Mouse (Mus musculus) intestine, embryonic 16.5 days (tissue): ENCODE data around the gene Lrrc7. TPM values are rescaled to one million over a fixed set of nuclear protein-coding genes. Genes with fewer than 3 reads are reported as not detected.

ENCODE experiments used
- ATAC-seq: fragments of 200-750 bp; cut with Nextera tagmentation; 2 replicates; pipeline ENCODE4 v1.8.0; 2017; ENCODE audit warnings: moderate TSS enrichment, moderate library complexity
- H3K27ac ChIP-seq: fragments of 300-500 bp; sonication (generic); 2 replicates; pipeline ENCODE4 v1.5.1; 2014; ENCODE audit warnings: mild to moderate bottlenecking, low read length
- H3K27me3 ChIP-seq: fragments of 300-500 bp; sonication (generic); replicated peaks from 2 replicates; pipeline ENCODE4 v1.6.1; 2014; ENCODE audit warnings: low read length, control low read depth, mixed read lengths; ENCODE audit not compliant: control insufficient read depth, insufficient read depth
- H3K36me3 ChIP-seq: fragments of 300-500 bp; sonication (generic); 2 replicates; pipeline ENCODE4 v1.6.1; 2014; ENCODE audit warnings: low read length, control low read depth; ENCODE audit not compliant: control insufficient read depth, insufficient read depth
- H3K4me1 ChIP-seq: fragments of 300-500 bp; sonication (generic); 2 replicates; pipeline ENCODE4 v1.6.1; 2014; ENCODE audit warnings: low read length, control low read depth, mixed read lengths; ENCODE audit not compliant: control insufficient read depth, insufficient read depth
- H3K4me2 ChIP-seq: fragments of 300-500 bp; sonication (generic); 2 replicates; pipeline ENCODE4 v1.6.1; 2014; ENCODE audit warnings: low read depth, low read length, control low read depth
- H3K4me3 ChIP-seq: fragments of 300-500 bp; sonication (generic); 2 replicates; pipeline ENCODE4 v1.5.1; 2014; ENCODE audit warnings: mild to moderate bottlenecking, low read length
- H3K9ac ChIP-seq: fragments of 300-500 bp; sonication (generic); 2 replicates; pipeline ENCODE4 v1.6.1; 2014; ENCODE audit warnings: low read depth, low read length
- H3K9me3 ChIP-seq: fragments of 300-500 bp; sonication (generic); 2 replicates; pipeline ENCODE4 v1.6.1; 2016; ENCODE audit warnings: low read length, control low read depth; ENCODE audit not compliant: control insufficient read depth
- WGBS: fragments of 180-500 bp; shearing (Covaris S2); extraction: QIAGEN DNeasy Blood & Tissue Kit; methylation state at CpG from one replicate; pipeline ENCODE4 v1.1.7; 2014; 5-methylcytosine and 5-hydroxymethylcytosine counted together
- polyA plus RNA-seq: library from polyadenylated mRNA; unstranded; fragments of >200 nt; fragmentation: Nextera tagmentation; extraction: Ambion mirVana; gene quantifications from 2 replicates; pipeline ENCODE4 v1.2.1, GENCODE M21; 2015

Gene Lrrc7
- polyA plus RNA-seq, 1 experiment from 2014 or later = 0.88 TPM

DNA sequence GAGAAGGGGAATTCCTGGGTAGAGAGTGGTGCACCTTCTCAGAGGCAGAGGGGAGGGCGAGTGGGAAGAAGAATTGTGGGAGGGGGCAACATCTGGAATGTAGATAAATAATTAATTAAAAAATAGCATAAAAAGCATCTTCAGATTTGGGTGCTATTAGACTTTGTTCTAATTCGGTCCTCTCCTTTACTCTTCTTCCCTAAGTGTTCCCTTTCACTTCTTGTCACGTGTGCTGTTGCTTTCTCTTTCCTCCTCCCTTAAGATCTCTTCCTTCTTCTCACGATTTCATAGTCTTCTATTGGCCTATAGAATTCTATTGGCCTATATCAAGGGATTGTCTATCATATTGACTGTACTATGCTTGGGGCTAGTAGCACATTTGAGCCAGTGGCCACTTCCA is 398.9 kb downstream of the Lrrc7 start:
- Histone ChIP-seq H3K4me2 (no peak overlapping the region), H3K27me3 (no peaks in the 10 kb centered on the region), H3K4me1 (no peaks in the 10 kb centered on the region), H3K4me3 (no peak overlapping the region), H3K9me3 (no peaks in the 10 kb centered on the region), H3K9ac (no peak overlapping the region), H3K27ac (no peak overlapping the region), H3K36me3 (no peaks in the 10 kb centered on the region)
- ATAC-seq = no peak
- WGBS = 84% methylated on average over 4 of the region's 4 CpGs

DNA sequence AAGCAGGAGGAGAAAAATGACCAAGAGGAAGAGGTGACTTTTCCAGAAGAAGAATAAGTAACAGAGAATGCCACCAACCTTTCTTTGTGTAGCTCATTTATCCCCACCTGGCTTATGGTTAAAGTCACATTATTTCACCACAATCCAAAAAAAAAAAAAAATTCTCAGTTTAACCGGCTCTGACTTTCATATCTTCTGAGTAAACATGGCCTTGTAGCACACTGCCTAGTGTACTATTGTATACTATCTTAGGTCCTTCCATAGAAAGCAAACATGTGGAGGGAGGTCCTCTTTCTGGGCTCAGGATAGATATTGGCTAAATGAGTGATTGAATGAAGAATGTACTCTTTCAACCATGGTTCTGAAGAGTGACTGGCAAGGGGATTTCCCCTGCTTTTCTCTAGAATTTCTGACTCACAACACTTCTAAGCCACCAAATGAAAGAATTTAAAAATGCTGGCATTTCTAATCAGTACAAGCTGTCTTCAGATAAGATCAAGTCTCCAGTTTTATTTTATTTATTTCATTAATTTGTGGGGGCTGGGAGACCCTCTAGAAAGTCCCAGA is 400.0 kb downstream of the Lrrc7 start:
- Histone ChIP-seq H3K27ac (no peak overlapping the region), H3K4me3 (no peak overlapping the region), H3K4me1 (no peaks in the 10 kb centered on the region), H3K36me3 (no peaks in the 10 kb centered on the region), H3K27me3 (no peaks in the 10 kb centered on the region), H3K9ac (no peak overlapping the region), H3K9me3 (no peaks in the 10 kb centered on the region), H3K4me2 (no peak overlapping the region)
- WGBS = 63% methylated on average over 1 of the region's 1 CpGs
- ATAC-seq = no peak

DNA sequence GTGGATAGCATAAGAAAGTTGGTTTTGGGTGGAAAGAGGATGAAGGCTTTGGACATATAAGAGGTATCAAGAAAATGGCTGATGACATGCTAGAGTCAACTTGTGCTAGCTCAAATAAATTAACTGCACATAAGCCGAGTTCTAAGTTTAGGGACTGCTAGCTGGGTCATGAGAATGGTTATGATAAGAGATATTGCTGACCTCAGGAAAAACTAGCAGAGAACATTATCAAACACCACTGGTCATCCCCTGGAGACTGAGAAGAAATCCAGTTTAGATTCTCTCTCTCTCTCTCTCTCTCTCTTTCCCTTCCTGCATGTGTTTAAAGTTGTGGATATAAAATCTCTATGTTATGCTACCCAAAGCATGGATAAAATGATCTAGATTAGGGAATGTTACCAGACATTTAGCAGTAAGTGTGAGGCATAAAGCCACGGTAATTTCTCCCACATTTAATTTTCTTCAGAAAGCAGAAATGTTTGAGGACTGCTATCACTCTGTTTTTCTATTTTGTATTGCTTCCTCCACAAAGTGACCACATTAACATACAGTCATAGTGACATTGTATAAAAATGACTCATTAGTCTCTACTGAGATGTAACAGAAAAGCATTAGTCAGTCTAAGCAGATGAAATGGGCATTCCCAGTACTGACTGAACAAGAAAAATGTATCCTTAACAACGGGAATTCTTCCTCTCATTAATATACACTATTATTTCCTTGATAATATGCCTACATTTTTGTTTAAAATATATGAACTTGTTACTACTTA is 406.3 kb downstream of the Lrrc7 start:
- Histone ChIP-seq H3K27me3 (no peaks in the 10 kb centered on the region), H3K9me3 (no peaks in the 10 kb centered on the region), H3K9ac (no peak overlapping the region), H3K4me2 (no peak overlapping the region), H3K4me3 (no peak overlapping the region), H3K27ac (no peak overlapping the region), H3K4me1 (no peaks in the 10 kb centered on the region), H3K36me3 (no peaks in the 10 kb centered on the region)
- ATAC-seq = no peak
- 79% methylated on average over 3 of the region's 3 CpGs for WGBS

DNA sequence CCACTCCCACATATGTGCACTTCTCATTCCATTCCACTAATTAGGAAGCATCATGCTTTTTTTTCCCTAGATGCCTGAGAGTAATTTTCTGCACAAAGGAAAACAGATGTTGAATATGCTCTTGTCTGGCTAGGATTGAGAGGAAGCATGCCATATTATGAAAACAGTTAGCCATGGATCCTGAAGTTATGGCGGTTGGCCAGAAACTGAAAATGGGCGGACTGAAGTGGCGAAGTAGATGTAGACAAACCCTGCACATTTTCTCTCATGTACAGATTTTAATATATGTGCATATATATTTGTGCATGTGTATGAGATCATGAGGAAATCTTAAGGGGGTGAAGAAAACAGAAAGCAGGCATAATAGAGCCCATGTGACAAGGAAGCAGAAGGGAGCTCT is 407.9 kb downstream of the Lrrc7 start:
- Histone ChIP-seq H3K27ac (no peak overlapping the region), H3K9ac (no peak overlapping the region), H3K4me1 (no peaks in the 10 kb centered on the region), H3K27me3 (no peaks in the 10 kb centered on the region), H3K36me3 (no peaks in the 10 kb centered on the region), H3K9me3 (no peaks in the 10 kb centered on the region), H3K4me2 (no peak overlapping the region), H3K4me3 (no peak overlapping the region)
- 79% methylated on average over 3 of the region's 3 CpGs for WGBS
- no peak for ATAC-seq

DNA sequence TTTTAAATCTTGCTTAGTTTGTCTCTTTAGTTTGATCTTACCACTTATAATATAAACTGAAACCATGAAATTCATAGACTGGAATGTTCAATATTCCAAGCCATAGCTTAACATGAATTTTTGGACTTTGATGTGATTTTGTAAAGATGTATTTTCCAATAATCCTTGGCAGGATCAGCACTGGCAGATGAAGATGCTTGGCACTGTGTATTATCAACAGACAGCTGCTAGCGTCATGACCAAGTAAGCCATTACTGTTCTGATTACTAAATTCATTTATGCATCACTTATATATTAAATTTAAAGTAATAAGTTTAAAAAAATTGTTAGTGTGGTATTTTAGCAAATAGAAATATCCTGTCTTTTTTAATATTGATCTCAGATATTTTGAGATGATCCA is 413.0 kb downstream of the Lrrc7 start:
- Histone ChIP-seq H3K9me3 (no peaks in the 10 kb centered on the region), H3K27me3 (no peaks in the 10 kb centered on the region)
- WGBS = 91% methylated on average over 1 of the region's 1 CpGs

DNA sequence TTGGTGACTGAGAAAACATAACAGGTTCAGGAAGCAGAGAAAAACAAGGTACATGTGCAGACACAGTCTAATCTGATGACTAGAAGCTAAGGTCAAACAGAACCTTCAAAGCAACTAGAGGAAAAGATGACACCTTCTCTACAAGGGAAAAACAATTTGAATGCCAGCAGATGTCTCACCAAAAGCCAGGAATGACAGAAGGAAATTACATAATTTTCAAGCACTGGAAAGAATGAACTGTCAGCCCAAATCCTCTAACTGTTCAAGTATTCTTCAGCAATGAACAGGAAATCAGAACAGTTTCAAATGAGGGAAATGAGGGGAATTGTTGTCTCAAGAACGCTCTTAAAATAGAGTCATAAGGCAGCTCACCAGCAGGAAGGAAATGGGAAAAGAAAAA is 421.4 kb downstream of the Lrrc7 start:
- Histone ChIP-seq H3K27ac (no peak overlapping the region), H3K9ac (no peak overlapping the region), H3K36me3 (no peaks in the 10 kb centered on the region), H3K27me3 (no peaks in the 10 kb centered on the region), H3K9me3 (no peaks in the 10 kb centered on the region), H3K4me3 (no peak overlapping the region), H3K4me2 (no peak overlapping the region), H3K4me1 (no peaks in the 10 kb centered on the region)
- WGBS = 64% methylated on average over 1 of the region's 1 CpGs
- ATAC-seq = no peak

More for the DNA sequence above, 413.0 kb downstream of the Lrrc7 start:
- ATAC-seq = no peak
- Histone ChIP-seq H3K4me3 (no peak overlapping the region), H3K27ac (no peak overlapping the region), H3K4me1 (no peaks in the 10 kb centered on the region), H3K36me3 (no peaks in the 10 kb centered on the region), H3K4me2 (no peak overlapping the region), H3K9ac (no peak overlapping the region)

DNA sequence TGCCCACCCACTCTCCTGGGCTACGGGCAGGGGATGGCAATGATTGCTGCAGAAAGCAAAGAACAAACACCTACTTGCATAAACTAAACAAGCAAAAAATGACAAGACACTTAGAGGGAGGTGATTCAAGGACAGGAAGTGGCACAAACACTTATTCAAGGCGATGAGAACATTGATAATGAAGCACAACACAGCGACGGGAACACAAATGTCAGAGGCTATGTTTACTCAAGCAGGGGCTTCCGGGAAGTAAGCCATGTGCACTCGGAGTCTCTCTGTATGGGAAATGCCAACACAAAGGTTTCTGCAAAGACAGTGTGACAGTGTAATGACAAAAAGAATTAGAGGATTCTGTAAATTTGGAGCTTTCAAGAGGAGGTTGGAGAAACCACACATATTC is 424.2 kb downstream of the Lrrc7 start:
- H3K27ac ChIP-seq = no peak overlapping the region
- ATAC-seq = no peak
- H3K27me3 ChIP-seq = no peaks in the 10 kb centered on the region
- no peaks in the 10 kb centered on the region for H3K36me3 ChIP-seq
- H3K4me2 ChIP-seq = no peak overlapping the region
- WGBS = 42% methylated on average over 6 of the region's 6 CpGs
- H3K4me1 ChIP-seq = no peaks in the 10 kb centered on the region
- H3K4me3 ChIP-seq = no peak overlapping the region
- H3K9me3 ChIP-seq = no peaks in the 10 kb centered on the region
- H3K9ac ChIP-seq = no peak overlapping the region

DNA sequence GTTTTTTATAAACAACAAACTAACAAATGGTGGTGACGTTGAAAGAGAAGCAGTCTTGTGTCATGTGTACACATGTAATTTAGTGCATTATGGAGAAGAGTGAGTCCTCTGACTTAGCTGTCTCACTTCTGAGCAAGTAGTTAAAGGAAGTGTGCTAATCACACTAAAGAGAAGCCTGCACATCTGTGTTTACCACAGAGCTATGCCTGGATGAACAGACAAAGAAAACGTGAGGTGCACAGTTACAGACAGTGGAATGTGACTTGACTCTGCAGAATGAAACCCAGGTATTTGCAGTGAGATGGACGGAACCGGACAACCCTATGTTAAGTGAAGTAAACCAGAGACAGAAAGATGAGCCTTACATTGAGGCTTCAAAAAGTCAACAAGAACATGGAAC is 430.3 kb downstream of the Lrrc7 start:
- no peaks in the 10 kb centered on the region for H3K27me3 ChIP-seq
- H3K4me1 ChIP-seq = no peaks in the 10 kb centered on the region
- no peak overlapping the region for H3K9ac ChIP-seq
- no peaks in the 10 kb centered on the region for H3K9me3 ChIP-seq
- no peak overlapping the region for H3K4me2 ChIP-seq
- no peak for ATAC-seq
- no peak overlapping the region for H3K4me3 ChIP-seq
- no peaks in the 10 kb centered on the region for H3K36me3 ChIP-seq
- WGBS = 59% methylated on average over 4 of the region's 4 CpGs
- no peak overlapping the region for H3K27ac ChIP-seq

DNA sequence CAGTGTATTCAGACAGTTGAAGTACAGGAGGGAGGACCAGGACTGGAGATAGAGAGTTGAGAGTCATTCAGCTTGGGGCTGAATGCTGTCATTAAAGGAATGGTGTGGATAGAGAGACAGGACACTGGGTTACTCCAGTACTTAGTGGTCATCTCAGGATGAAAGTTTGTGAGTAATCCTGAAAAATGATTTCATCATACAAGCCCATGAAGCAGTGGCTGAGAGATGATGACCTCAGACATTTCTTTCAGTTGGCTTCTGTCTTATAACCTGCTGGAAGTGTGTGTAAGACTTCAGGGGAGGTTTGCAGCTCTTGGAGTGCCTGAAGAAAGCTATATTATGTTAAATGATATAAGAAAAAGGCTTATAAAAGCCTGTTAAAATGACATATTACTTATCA is 430.8 kb downstream of the Lrrc7 start:
- H3K9ac ChIP-seq = no peak overlapping the region
- H3K27ac ChIP-seq = no peak overlapping the region
- H3K36me3 ChIP-seq = no peaks in the 10 kb centered on the region
- no peaks in the 10 kb centered on the region for H3K27me3 ChIP-seq
- H3K4me2 ChIP-seq = no peak overlapping the region
- H3K9me3 ChIP-seq = no peaks in the 10 kb centered on the region
- ATAC-seq = no peak
- no peak overlapping the region for H3K4me3 ChIP-seq
- H3K4me1 ChIP-seq = no peaks in the 10 kb centered on the region

DNA sequence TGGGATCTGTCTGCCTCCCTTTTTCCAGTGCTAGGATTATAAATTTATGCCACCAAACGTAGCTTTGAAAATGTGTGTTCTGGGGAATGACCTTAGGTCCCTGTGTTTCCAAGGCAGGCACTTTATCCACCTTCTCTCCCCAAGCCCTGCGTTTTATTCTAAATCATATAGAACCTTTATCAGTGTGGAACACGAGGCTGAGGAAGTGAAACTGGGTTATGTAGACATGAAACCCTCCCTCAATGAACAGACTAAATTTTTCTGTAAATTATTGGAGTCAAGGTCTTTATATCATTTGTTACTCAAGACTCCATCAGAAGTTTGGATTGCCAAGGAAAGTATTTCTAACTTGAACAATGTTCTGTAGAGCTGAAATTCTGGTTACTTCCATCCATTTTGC is 439.1 kb downstream of the Lrrc7 start:
- H3K9me3 ChIP-seq = no peaks in the 10 kb centered on the region
- 44% methylated on average over 3 of the region's 3 CpGs for WGBS
- H3K27ac ChIP-seq = no peak overlapping the region
- ATAC-seq = no peak
- H3K27me3 ChIP-seq = no peaks in the 10 kb centered on the region
- no peaks in the 10 kb centered on the region for H3K4me1 ChIP-seq
- no peak overlapping the region for H3K9ac ChIP-seq
- H3K4me2 ChIP-seq = no peak overlapping the region
- no peaks in the 10 kb centered on the region for H3K36me3 ChIP-seq
- H3K4me3 ChIP-seq = no peak overlapping the region
